Mouse (Mus musculus) ovary, adult 18-20 months (tissue): ENCODE results near the gene Jmjd1c.

Source experiments
- DNase-seq: peaks from one replicate; pipeline ENCODE4 v3.0.0; 2022; ENCODE audit warnings: low spot score, mixed read lengths

Jmjd1c gene

DNA sequence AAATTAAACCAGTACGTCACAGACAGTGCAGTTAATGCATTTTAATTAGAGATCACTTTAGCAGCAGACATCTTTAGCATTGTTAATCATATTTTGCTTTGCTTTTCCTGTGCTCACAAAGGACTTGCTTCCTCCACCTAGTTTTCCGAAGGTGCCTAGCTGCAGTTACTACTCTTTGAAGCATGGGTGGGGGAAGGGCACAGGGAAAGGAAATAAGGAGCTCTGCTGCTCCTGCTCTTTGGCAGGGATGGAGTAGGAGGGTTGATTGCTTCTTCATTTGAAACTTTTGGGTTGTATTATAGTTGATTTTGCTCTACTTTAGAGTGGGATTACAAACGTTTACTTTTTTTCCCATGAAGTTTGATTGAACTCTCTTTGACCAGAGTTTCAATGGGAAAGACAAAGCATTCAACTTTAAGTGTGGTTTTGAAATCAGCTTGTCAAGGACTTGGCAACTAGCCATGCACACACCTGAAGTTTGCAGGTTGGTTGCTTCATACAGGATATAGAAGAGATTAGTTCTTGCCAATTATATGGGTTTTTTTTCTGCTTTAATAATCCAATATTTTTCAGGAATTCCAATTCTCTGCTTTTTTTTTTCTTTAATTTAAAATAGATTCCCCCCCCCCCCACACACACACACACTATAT, 97.2 kb downstream of the Jmjd1c start:
- DNase-seq: no peak

DNA sequence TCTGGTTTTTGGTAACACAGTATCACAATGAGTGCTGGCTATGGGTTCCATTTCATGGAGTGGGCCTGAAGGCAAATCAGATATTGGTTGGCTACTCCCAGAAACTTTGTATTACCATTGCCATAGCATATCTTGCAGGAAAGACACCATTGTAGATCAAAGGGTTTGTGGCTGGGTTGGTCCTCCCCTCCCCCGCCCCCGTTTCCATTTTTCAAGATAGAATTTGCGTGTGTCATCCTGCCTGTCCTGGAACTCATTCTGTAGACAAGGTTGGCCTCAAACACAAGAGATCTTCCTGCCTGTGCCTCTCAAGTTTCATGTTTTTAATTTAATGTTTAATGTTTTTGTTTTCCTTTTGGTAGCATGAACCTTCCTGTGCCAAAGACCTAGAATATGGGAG, 98.1 kb downstream of the Jmjd1c start:
- DNase-seq: no peak

DNA sequence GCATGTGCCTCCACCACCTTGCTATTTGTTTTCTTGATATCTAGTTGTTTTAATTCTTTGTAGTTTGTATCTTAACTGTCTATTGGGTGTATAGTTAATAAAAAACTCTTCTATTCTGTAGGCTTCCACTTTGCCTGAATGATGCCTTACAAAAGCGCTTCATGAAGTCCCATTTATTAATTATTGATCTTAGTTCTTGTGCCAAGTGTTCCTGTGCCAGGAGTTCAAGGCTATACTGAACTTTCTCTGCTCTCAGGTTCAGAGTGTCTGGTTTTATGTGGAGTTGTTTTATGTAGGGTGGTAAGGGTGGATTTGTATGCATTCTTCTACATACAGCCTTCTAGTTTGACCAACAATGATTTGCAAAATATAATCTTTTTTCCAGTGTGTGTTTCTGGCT, 99.7 kb downstream of the Jmjd1c start:
- no peak for DNase-seq

DNA sequence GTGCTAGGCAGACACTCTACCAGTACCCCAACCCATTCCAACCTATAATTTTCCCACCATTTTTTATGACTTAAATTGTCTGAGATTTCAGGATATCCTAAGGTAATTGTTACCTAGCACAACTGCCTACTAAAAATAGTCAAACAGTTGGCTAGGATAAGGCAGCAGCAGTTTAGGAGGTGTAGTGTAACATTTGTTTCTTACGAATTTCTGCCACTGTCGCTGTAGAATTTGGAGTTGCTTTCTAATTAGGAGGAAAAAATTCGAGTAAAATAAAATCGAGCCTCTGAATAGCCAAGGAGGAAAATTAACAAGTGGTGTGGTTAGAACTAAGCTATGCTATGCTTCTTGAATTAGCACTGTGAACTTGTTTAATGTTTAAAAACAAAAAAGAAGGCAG, 101.3 kb downstream of the Jmjd1c start:
- no peak for DNase-seq

- no peak for DNase-seq
These were observed 101.9 kb downstream of the Jmjd1c start for GRCm38 (mm10) chr10:67197829-67198228.

GRCm38 (mm10) chr10:67201769-67202168, 105.8 kb downstream of the Jmjd1c start:
- DNase-seq: no peak

DNA sequence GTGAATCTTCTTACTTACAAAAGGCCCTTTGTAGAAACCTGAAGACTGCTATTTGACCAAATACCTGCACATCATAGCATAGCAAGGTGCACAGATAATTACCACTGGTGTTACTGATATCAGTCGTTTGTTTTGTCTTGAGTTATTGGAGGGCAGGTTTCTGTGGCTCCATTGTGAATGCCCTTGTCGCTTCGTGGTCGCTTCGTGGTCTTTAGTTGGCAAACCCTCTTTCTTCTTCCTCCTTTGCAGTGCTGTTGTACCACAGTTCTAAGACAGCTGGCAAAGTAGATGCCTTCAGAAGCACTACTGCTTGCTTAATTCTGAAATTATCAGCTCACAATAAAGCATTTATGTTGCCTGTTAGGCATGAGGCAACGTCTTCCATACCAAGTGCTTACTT, 106.5 kb downstream of the Jmjd1c start:
- no peak for DNase-seq

- DNase-seq: no peak
These were observed 108.9 kb downstream of the Jmjd1c start for GRCm38 (mm10) chr10:67204652-67205407.

DNA sequence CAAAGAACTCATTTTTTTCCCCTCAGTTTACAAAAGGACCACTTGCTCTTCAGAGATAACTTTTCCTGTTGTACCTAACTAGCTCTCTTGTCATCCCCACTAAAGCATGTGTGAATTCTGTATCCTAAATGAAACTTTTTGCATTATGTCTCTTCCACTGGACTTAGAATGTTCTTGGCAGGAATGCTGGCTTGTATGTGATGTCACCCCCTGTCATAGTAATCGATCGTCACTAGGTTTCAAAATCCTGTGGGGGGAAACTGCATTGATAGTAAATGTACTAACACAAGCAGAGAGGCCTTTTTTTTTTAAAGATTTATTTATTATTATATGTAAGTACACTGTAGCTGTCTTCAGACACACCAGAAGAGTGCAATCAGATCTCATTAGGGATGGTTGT, 112.0 kb downstream of the Jmjd1c start:
- DNase-seq: no peak

- DNase-seq: no peak
These were observed 114.2 kb downstream of the Jmjd1c start for GRCm38 (mm10) chr10:67209916-67210675.

GRCm38 (mm10) chr10:67212031-67212430, 116.1 kb downstream of the Jmjd1c start:
- DNase-seq: no peak

- no peak for DNase-seq
These were observed 117.8 kb downstream of the Jmjd1c start for GRCm38 (mm10) chr10:67213720-67214119.

DNA sequence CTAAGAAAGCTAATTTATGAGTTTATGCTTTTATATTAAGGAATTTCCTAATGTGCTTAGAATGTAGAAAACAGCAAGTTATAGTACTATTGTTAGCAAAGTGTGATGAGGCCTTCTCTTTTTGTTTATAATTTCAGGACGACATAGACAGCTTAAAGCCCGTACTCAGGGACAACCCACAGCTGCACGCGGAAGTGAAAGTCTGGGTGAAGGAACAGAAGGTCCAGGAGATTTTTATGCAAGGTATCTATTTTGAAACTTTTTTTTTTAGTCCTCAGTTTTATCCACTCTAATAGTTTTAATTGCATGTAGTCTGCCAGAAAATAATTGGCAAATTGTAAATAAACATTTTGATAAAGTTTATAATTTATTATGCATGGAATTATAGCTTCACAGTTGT, 119.2 kb downstream of the Jmjd1c start:
- DNase-seq: no peak

DNA sequence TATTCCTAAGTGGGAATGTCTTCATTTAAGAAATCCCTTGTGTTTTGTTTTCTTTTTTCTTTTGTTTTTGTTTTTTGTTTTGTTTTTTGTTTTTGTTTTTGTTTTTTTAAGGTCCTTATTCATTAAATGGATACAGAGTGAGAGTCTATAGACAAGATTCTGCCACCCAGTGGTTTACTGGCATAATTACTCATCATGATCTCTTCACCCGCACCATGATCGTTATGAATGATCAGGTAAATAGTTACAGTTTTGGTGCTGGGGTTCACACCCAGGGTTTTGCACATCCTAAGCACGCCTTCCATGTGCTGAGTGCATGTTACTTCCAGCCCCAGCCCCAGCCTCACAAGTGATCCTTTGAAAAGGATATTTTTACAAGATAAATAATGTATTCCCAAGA, 120.9 kb downstream of the Jmjd1c start:
- DNase-seq: no peak

DNA sequence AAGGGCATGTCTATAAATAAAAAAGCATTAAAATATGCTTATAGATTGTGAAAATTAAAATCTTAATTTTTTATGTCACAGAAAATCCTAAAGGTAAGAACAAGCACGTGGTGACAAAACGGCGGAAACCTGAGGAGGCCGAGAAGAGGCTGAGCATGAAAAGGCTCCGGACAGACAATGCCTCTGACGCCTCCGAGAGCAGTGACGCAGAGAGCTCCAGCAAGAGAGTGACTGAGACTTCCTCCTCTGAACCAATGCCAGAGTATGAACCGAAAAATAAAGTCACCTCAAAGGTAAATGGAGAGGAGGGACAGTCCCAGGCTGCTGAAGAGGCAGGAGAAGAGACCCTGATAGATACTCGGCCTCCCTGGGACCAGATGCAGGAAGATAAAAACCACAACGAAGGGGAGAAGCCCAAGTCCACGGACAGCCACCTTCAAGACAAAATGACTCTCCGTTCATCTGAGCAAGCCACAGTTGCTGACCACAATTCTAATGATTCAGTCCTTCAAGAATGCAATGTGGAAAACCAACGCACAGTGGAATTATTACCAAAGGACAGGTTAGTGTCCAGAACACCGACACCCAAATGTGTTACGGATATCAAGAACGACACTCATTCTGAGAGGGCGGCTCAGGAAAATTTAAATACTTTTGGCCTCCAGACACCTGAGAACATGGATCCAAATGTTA, 123.1 kb downstream of the Jmjd1c start:
- DNase-seq: no peak

- DNase-seq: no peak
These were observed 124.3 kb downstream of the Jmjd1c start for GRCm38 (mm10) chr10:67220251-67220650.

DNA sequence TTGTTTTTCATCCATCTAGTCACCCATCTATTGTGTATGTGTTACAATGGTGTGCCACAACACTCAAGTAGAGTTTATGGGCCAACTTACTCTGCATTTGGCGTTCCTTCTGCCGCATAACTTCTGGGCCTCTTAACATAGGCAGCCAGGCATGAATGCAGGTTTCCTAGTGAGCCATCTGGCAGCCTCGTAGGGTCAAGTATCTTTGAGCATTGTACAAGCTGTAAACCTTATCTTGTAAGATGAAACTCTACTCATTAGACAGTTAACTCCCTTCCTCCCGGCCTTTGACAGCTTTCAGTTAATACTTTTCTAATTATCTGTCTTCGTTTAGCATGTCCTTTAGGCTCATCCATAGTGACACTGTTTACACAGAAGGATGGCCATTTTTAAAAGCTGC, 125.4 kb downstream of the Jmjd1c start:
- no peak for DNase-seq

DNA sequence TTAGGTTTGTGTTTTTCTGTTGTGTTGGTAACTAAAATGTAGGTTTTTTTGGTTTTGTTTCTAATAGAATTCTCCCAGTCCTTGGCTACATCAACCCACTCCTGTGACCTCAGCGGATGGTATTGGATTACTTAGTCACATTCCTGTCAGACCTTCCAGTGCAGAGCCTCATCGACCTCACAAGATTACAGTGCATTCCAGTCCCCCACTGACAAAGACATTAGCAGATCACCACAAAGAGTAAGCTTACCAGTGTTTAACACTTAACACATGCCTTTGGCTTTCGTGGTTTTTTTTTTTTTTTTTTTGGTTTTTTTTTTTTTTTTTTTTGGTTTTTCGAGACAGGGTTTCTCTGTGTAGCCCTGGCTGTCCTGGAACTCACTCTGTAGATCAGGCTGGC, 128.0 kb downstream of the Jmjd1c start:
- DNase-seq: no peak

DNA sequence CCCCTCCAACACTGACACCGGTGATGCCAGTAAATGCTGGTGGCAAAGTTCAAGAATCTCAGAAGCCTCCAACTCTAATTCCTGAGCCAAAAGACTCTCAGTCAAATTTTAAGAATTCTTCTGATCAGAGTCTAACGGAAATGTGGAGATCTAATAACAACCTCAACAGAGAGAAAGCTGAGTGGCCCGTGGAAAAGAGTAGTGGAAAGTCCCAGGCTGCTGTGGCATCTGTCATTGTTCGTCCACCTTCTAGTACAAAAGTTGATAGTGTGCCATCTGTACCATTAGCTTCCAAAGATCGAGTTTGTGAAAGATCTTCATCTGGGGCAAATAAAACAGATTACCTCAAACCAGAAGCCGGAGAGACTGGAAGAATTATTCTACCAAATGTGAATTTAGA, 129.6 kb downstream of the Jmjd1c start:
- no peak for DNase-seq

GRCm38 (mm10) chr10:67226109-67226508, 130.2 kb downstream of the Jmjd1c start:
- no peak for DNase-seq

GRCm38 (mm10) chr10:67226543-67226942, 130.6 kb downstream of the Jmjd1c start:
- no peak for DNase-seq

DNA sequence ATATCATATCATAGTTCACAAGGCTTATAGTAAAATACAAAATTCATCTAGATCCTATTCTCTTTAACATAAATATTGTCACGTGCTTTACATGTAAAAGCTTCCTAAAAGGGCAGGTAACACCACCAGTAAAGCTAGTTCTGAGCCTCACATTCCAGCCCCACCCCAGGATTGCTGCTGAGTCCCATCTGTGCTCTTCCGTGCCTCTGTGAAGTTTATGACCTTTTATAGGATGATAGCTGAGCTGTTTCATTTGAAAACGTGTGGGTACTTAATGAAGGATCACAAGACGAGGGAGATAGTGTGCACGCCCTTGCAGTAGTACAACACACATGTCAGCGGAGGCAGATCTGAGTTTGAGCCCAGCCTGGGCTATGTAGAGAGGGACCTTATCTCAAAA, 134.5 kb downstream of the Jmjd1c start:
- DNase-seq: no peak

DNA sequence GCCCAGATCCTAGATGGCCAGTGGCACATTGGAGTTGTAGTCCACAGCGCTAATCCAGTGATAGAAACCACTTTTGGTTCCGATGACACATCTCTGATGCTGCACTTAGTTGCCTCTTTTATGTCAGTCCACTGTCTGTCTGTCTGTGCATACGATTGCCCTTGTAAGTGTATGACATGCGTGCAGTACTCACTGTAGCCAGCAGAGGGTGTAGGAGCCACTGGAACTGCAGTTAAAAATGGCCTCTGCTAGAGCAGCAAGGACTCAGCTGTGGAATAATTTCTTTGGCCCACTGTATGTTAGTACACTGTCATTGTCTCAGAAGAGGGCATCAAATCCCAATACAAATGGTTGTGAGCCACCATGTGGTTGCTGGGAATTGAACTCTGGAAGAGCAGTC, 151.2 kb downstream of the Jmjd1c start:
- DNase-seq: no peak
